Mouse (Mus musculus) small intestine, adult 2 months (tissue): ENCODE results near the gene Arhgef18.

ENCODE experiments used
- CTCF ChIP-seq: fragments of 200-500 bp; IDR thresholded peaks from 2 replicates; pipeline ENCODE4 v1.5.1; 2012; ENCODE audit warnings: low read depth, mild to moderate bottlenecking, control low read depth, inconsistent platforms, low read length, moderate library complexity, mixed read lengths; ENCODE audit not compliant: insufficient replicate concordance, insufficient read length; ENCODE audit errors: extremely low read depth
- POLR2A ChIP-seq: fragments of 200-500 bp; IDR thresholded peaks from 2 replicates; pipeline ENCODE4 v1.6.1; 2012; ENCODE audit warnings: low read depth, mild to moderate bottlenecking, control low read depth, inconsistent platforms, low read length, moderate library complexity

DNA sequence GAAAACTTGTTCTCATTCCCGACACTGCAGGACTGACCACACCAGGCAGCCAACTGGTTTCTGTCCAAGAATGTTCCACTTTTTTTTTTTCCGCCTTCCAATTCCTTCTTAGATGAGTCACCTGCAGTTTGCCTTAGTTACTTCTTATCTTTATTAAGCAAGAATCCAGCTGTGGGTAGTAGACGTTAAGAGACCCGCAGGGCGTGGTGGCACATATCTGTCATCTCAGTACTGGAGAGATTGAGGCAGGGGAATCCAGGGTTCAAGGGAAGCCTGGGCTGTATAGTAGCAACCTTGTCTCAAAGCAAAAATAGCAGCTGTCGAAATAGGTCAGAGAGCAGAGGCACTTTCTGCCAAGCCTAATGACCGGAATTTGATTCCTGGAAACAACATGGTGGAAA lies 19.1 kb downstream of the Arhgef18 start:
- no peak for TF ChIP-seq POLR2A
- TF ChIP-seq CTCF = no peak
